Mouse (Mus musculus) G1E (cell line): ENCODE measurements around the gene Gstt3.

Experiments
- CTCF ChIP-seq: IDR thresholded peaks from 2 replicates; pipeline ENCODE4 v1.5.1; 2012; ENCODE audit warnings: low read depth, low read length, inconsistent platforms, mixed read lengths
- GATA1 ChIP-seq: IDR thresholded peaks from 2 replicates; pipeline ENCODE4 v1.6.1; 2012; ENCODE audit warnings: borderline replicate concordance, low read length, inconsistent platforms, mixed read lengths

- TF ChIP-seq CTCF (no peak), GATA1 (no peak)
These were observed 49.1 kb upstream of the Gstt3 start for GRCm38 (mm10) chr10:75830275-75830670.
